Mouse (Mus musculus): Measurements from ENCODE around the gene Rsbn1l. TPM values are rescaled to one million over a fixed set of nuclear protein-coding genes. Genes with fewer than 3 reads are reported as not detected.

Gene Rsbn1l
- polyA plus RNA-seq, 1 experiment from 2014 or later: 8.4 TPM

DNA sequence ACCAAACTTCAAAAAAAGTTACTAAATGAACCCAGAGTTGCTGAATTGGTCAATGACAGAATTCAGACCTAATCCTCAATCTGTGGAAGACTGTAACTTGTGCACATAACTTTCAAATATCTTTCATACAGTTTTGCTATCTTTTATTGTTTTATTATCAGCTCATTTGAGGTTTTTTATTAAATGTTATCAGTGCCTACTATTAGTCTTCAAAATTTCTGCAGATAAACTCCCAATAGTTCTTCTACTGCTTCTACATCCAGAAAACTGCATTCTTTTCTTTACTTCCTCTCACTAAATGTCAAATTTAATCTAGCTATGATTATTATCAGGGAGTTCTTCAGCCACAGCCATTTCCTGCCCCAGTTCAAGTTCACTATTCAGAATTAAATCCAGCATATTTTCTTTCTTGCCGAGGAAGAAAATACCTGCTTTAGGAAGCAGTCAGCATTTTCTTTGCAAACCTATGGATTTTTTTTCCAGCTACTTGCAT, 79.2 kb downstream of the Rsbn1l start:
- 60% methylated on average over 1 of the region's 1 CpGs for WGBS (ENCODE audit: insufficient replicate concordance)
- H3K9me3 ChIP-seq (replicated peaks; ENCODE audit: control insufficient read depth, low read length): no peaks in the 10 kb centered on the region
- H3K36me3 ChIP-seq (ENCODE audit: control insufficient read depth, insufficient read depth, low read length): no peaks in the 10 kb centered on the region
- H3K4me1 ChIP-seq (ENCODE audit: control insufficient read depth, insufficient read depth, low read length): peaks cover 14% of the 10 kb centered on the region; the same call in 1 of the 2 replicates
- H3K27me3 ChIP-seq (ENCODE audit: control insufficient read depth, insufficient read depth, low read length): no peaks in the 10 kb centered on the region
- no peak overlapping the region for H3K27ac ChIP-seq (ENCODE audit: low read depth, low read length)
- ATAC-seq (replicated peaks; ENCODE audit: insufficient number of reproducible peaks, low FRiP score, low TSS enrichment): no peak
- H3K4me2 ChIP-seq: no peak overlapping the region
- no peak overlapping the region for H3K9ac ChIP-seq (ENCODE audit: low read depth, low read length)
- no peak overlapping the region for H3K4me3 ChIP-seq (ENCODE audit: low read depth, low read length)

DNA sequence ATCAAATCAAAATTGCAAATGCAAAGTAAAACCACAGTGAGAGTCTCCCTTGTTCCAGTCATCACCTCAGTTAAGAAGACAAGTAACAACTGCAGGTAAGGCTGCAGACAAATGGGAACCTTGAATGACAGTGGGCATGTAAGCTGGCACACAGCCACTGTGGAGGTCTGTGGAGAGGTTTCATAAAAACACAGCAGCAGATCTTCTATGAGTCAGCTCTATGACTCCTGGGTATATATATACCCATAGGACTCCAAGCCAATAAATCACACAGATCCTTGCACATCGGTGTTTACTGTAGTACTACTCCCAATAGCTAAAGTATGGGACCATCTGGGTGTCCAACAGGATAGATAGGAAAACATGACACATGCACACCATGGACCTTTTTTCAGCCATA, 83.1 kb downstream of the Rsbn1l start:
- H3K9me3 ChIP-seq (replicated peaks; ENCODE audit: control insufficient read depth, low read length): no peaks in the 10 kb centered on the region
- no peak for ATAC-seq (replicated peaks; ENCODE audit: insufficient number of reproducible peaks, low FRiP score, low TSS enrichment)
- peaks cover 5% of the 10 kb centered on the region; the same call in 1 of the 2 replicates for H3K4me1 ChIP-seq (ENCODE audit: control insufficient read depth, insufficient read depth, low read length)
- WGBS (ENCODE audit: insufficient replicate concordance): 88% methylated on average over 1 of the region's 1 CpGs
- no peak overlapping the region for H3K4me2 ChIP-seq
- H3K4me3 ChIP-seq (ENCODE audit: low read depth, low read length): no peak overlapping the region
- H3K27ac ChIP-seq (ENCODE audit: low read depth, low read length): no peak overlapping the region
- no peak overlapping the region for H3K9ac ChIP-seq (ENCODE audit: low read depth, low read length)
- H3K27me3 ChIP-seq (ENCODE audit: control insufficient read depth, insufficient read depth, low read length): no peaks in the 10 kb centered on the region
- no peaks in the 10 kb centered on the region for H3K36me3 ChIP-seq (ENCODE audit: control insufficient read depth, insufficient read depth, low read length)

DNA sequence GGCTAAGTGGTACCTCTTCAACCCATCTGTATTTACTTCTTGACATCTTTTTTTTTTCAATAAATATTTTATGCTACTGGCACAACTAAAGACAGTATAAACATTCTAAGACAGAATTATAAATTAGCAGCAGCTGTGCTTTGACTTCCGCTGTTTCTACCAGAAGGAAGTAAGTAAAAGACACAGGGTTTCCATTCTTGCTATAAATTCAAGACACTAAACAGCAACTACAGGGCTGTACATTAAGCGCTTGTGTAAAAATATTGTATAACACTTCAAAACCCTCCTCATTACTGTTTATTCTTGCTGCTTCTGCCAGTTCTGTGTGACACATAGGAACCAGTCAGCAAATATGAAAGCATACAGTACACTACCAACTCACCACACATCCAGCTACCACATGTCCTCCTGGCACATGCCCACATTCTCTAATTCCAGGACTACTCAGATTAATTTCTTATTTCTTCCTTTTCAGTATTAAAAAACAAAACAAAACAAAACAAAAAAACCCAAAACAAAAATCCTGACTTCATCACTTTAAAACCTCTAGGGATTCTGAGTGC, 90.9 kb downstream of the Rsbn1l start:
- no peak overlapping the region for H3K4me3 ChIP-seq (ENCODE audit: low read depth, low read length)
- WGBS (ENCODE audit: insufficient replicate concordance): 89% methylated on average over 2 of the region's 2 CpGs
- no peak overlapping the region for H3K4me2 ChIP-seq
- no peaks in the 10 kb centered on the region for H3K9me3 ChIP-seq (replicated peaks; ENCODE audit: control insufficient read depth, low read length)
- H3K4me1 ChIP-seq (ENCODE audit: control insufficient read depth, insufficient read depth, low read length): no peaks in the 10 kb centered on the region
- H3K27me3 ChIP-seq (ENCODE audit: control insufficient read depth, insufficient read depth, low read length): no peaks in the 10 kb centered on the region
- H3K36me3 ChIP-seq (ENCODE audit: control insufficient read depth, insufficient read depth, low read length): no peaks in the 10 kb centered on the region
- H3K9ac ChIP-seq (ENCODE audit: low read depth, low read length): no peak overlapping the region
- H3K27ac ChIP-seq (ENCODE audit: low read depth, low read length): no peak overlapping the region
- ATAC-seq (replicated peaks; ENCODE audit: insufficient number of reproducible peaks, low FRiP score, low TSS enrichment): no peak

DNA sequence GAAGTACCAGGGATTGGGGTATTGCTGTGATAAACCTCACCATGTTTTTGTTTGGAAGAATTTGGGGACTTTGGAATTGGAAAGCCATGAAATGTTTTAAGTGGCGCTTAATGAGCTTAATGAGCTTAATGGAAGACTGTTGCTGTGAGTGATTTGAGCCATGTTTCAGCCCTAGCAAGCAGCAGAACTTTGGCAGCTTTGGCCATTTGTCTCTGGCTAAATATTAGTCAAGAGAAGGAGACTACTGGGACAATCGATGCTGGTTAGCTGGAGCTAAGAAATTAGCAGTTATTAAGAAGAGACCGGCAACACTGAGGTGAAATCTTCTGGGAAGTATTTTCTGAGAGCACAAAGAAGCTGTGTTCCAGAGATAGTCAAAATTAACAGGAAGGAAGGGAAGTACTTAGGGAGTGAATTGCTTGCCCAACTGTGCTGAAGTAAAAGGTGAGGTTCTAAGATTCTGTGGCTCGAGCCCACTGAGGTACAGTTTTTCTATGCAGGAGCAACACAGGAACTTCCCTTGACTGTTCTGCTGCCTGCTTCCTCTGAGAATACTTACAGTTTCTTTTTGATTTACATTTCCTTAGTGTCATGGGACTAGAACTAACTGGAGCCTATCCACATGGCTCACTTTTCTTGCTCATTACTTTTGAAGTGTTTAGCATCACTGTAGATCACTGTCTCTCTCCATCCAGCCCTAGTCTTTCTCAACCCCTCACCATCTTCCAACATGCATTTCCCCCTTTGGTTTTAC, 91.8 kb downstream of the Rsbn1l start:
- Histone ChIP-seq H3K9ac (ENCODE audit: low read depth, low read length) (no peak overlapping the region), H3K36me3 (ENCODE audit: control insufficient read depth, insufficient read depth, low read length) (no peaks in the 10 kb centered on the region), H3K27ac (ENCODE audit: low read depth, low read length) (no peak overlapping the region), H3K9me3 (replicated peaks; ENCODE audit: control insufficient read depth, low read length) (no peaks in the 10 kb centered on the region; the same call in 1 of the 2 replicates), H3K27me3 (ENCODE audit: control insufficient read depth, insufficient read depth, low read length) (no peaks in the 10 kb centered on the region), H3K4me3 (ENCODE audit: low read depth, low read length) (no peak overlapping the region), H3K4me1 (ENCODE audit: control insufficient read depth, insufficient read depth, low read length) (no peaks in the 10 kb centered on the region), H3K4me2 (no peak overlapping the region)
- 76% methylated on average over 4 of the region's 4 CpGs for whole genome bisulfite sequencing (ENCODE audit: insufficient replicate concordance)
- no peak for ATAC-seq (replicated peaks; ENCODE audit: insufficient number of reproducible peaks, low FRiP score, low TSS enrichment)

DNA sequence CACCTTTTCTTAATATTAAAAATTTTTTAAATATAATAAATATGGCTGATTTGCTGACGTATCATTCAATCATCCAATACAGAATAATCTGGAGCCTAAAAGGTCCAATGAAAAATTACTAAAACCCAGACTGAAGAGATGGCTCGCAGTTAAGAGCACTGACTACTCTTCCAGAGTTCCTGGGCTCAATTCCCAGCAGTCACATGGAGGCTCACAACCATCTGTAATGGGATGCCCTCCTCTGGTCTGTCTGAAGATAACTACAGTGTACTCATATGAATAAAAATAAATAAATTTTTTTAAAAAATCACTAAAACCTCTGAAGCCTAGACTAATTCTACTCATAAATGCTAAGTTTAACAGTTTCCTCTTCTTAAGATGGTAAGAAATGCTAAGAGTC, 94.3 kb downstream of the Rsbn1l start:
- H3K27me3 ChIP-seq (ENCODE audit: control insufficient read depth, insufficient read depth, low read length): no peaks in the 10 kb centered on the region
- H3K4me2 ChIP-seq: no peak overlapping the region
- H3K27ac ChIP-seq (ENCODE audit: low read depth, low read length): no peak overlapping the region
- H3K4me1 ChIP-seq (ENCODE audit: control insufficient read depth, insufficient read depth, low read length): no peaks in the 10 kb centered on the region
- no peak overlapping the region for H3K9ac ChIP-seq (ENCODE audit: low read depth, low read length)
- WGBS (ENCODE audit: insufficient replicate concordance): 89% methylated on average over 2 of the region's 2 CpGs
- no peaks in the 10 kb centered on the region; the same call in 1 of the 2 replicates for H3K9me3 ChIP-seq (replicated peaks; ENCODE audit: control insufficient read depth, low read length)
- no peak for ATAC-seq (replicated peaks; ENCODE audit: insufficient number of reproducible peaks, low FRiP score, low TSS enrichment)
- H3K36me3 ChIP-seq (ENCODE audit: control insufficient read depth, insufficient read depth, low read length): no peaks in the 10 kb centered on the region
- H3K4me3 ChIP-seq (ENCODE audit: low read depth, low read length): no peak overlapping the region

DNA sequence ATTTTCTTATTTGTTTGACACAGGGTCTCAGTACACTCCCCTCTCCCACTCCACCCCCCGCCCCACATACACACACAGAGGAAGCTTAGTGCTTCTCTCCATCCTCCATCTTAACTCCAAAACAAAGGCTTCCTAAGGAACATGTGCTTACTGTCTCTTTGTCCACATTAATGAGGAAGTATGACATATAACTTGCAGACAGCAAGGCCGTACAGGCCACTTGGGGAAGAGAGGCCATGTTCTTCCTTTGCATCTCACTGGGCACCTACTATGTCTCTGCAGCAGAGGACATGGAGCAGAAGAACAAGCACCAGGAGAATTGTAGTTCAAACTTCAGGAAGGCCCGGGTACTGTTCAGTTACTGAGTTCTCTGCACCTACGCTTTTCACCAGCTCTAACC, 95.6 kb downstream of the Rsbn1l start:
- no peak overlapping the region for H3K4me3 ChIP-seq (ENCODE audit: low read depth, low read length)
- no peaks in the 10 kb centered on the region for H3K36me3 ChIP-seq (ENCODE audit: control insufficient read depth, insufficient read depth, low read length)
- no peaks in the 10 kb centered on the region for H3K27me3 ChIP-seq (ENCODE audit: control insufficient read depth, insufficient read depth, low read length)
- H3K4me1 ChIP-seq (ENCODE audit: control insufficient read depth, insufficient read depth, low read length): no peaks in the 10 kb centered on the region
- no peak for ATAC-seq (replicated peaks; ENCODE audit: insufficient number of reproducible peaks, low FRiP score, low TSS enrichment)
- 92% methylated on average over 4 of the region's 4 CpGs for WGBS (ENCODE audit: insufficient replicate concordance)
- no peak overlapping the region for H3K27ac ChIP-seq (ENCODE audit: low read depth, low read length)
- H3K9me3 ChIP-seq (replicated peaks; ENCODE audit: control insufficient read depth, low read length): no peaks in the 10 kb centered on the region; the same call in 1 of the 2 replicates
- H3K9ac ChIP-seq (ENCODE audit: low read depth, low read length): no peak overlapping the region
- H3K4me2 ChIP-seq: no peak overlapping the region

DNA sequence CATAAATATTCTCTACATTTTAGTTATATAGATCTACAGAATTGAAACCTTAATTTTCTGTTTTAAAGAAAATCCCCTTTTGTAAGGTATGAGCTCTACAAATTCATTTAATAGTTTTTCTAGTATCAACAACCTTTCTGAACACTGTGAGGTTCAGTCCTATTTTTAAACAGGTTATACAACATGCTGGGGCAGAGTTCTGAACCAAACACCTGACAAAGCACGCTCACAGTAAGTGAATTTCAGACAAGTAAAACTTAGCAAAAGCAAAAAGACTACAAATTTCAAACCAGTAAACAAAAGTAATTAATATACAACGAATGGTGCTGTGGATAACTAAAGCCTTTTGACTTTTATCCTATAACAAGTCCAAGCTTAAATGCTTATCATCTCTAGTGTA, 97.8 kb downstream of the Rsbn1l start:
- no peaks in the 10 kb centered on the region; the same call in 1 of the 2 replicates for H3K9me3 ChIP-seq (replicated peaks; ENCODE audit: control insufficient read depth, low read length)
- no peak overlapping the region for H3K27ac ChIP-seq (ENCODE audit: low read depth, low read length)
- 91% methylated on average over 2 of the region's 2 CpGs for WGBS (ENCODE audit: insufficient replicate concordance)
- no peaks in the 10 kb centered on the region for H3K4me1 ChIP-seq (ENCODE audit: control insufficient read depth, insufficient read depth, low read length)
- ATAC-seq (replicated peaks; ENCODE audit: insufficient number of reproducible peaks, low FRiP score, low TSS enrichment): no peak
- H3K27me3 ChIP-seq (ENCODE audit: control insufficient read depth, insufficient read depth, low read length): no peaks in the 10 kb centered on the region
- no peak overlapping the region for H3K4me3 ChIP-seq (ENCODE audit: low read depth, low read length)
- H3K9ac ChIP-seq (ENCODE audit: low read depth, low read length): no peak overlapping the region
- no peaks in the 10 kb centered on the region for H3K36me3 ChIP-seq (ENCODE audit: control insufficient read depth, insufficient read depth, low read length)
- H3K4me2 ChIP-seq: no peak overlapping the region

DNA sequence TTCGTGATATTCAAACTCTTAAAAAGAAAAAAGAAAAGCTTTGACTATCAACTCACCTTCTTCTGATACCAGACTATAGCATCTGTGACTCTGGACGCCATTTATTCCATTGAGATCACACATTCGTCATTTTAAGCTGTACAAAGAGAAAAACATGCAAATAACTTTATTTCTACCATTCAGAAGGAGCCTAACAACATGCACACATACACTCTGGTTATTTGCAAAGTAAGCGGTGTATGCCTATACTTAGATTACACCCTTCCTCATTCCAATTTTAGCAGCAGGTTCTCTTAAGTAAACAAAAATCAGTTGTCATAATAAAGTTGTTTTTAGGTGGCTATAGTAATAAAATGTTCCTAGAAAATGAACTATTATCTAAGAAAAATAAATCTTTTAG, 101.1 kb downstream of the Rsbn1l start:
- no peak overlapping the region for H3K9ac ChIP-seq (ENCODE audit: low read depth, low read length)
- WGBS (ENCODE audit: insufficient replicate concordance): 84% methylated on average over 4 of the region's 4 CpGs
- no peak overlapping the region for H3K27ac ChIP-seq (ENCODE audit: low read depth, low read length)
- H3K36me3 ChIP-seq (ENCODE audit: control insufficient read depth, insufficient read depth, low read length): no peaks in the 10 kb centered on the region
- no peak overlapping the region for H3K4me2 ChIP-seq
- no peaks in the 10 kb centered on the region for H3K27me3 ChIP-seq (ENCODE audit: control insufficient read depth, insufficient read depth, low read length)
- H3K4me3 ChIP-seq (ENCODE audit: low read depth, low read length): no peak overlapping the region
- no peaks in the 10 kb centered on the region for H3K4me1 ChIP-seq (ENCODE audit: control insufficient read depth, insufficient read depth, low read length)
- H3K9me3 ChIP-seq (replicated peaks; ENCODE audit: control insufficient read depth, low read length): no peaks in the 10 kb centered on the region; the same call in 1 of the 2 replicates
- ATAC-seq (replicated peaks; ENCODE audit: insufficient number of reproducible peaks, low FRiP score, low TSS enrichment): no peak

DNA sequence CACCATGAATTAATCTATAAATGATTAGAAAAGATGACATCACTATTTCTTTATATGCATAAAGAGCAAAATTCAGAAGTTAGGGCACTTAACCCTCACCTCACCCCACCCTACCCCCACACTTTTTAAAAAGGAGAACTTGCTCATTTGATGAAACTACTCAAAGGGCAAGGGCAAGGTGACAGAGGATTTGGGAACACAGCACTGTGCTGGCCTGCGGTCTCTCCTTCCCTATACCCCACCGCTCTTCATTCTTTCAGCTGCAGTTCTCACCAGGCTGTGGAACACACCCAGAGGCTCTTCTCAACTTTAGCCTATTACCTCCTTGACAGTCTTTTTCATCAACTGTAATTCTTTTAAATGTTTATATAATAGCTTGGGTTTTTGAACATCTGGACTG, 109.2 kb downstream of the Rsbn1l start:
- Histone ChIP-seq H3K9me3 (replicated peaks; ENCODE audit: control insufficient read depth, low read length) (no peaks in the 10 kb centered on the region), H3K9ac (ENCODE audit: low read depth, low read length) (no peak overlapping the region), H3K36me3 (ENCODE audit: control insufficient read depth, insufficient read depth, low read length) (no peaks in the 10 kb centered on the region), H3K27me3 (ENCODE audit: control insufficient read depth, insufficient read depth, low read length) (no peaks in the 10 kb centered on the region), H3K27ac (ENCODE audit: low read depth, low read length) (no peak overlapping the region), H3K4me3 (ENCODE audit: low read depth, low read length) (no peak overlapping the region), H3K4me2 (no peak overlapping the region), H3K4me1 (ENCODE audit: control insufficient read depth, insufficient read depth, low read length) (no peaks in the 10 kb centered on the region)
- no peak for ATAC-seq (replicated peaks; ENCODE audit: insufficient number of reproducible peaks, low FRiP score, low TSS enrichment)
- WGBS (ENCODE audit: insufficient replicate concordance): 98% methylated on average over 2 of the region's 2 CpGs
